Mouse (Mus musculus) MEL (cell line): Measurements from ENCODE around the gene Eva1b.

ENCODE experiments used
- CTCF ChIP-seq, 3 experiments: IDR thresholded peaks in 2 of 3; conservative IDR thresholded peaks in 1 of 3; 2 replicates each; pipeline ENCODE4 v1.5.1; 2011 to 2012; ENCODE audit warnings: low read length in 3 of 3, low read depth in 2 of 3, mild to moderate bottlenecking in 2 of 3, improper control_type of control experiment in 1 of 3, inconsistent platforms in 1 of 3, mixed read lengths in 1 of 3, moderate library complexity in 1 of 3; ENCODE audit not compliant: control insufficient read depth in 1 of 3, insufficient read depth in 1 of 3, poor library complexity in 1 of 3, severe bottlenecking in 1 of 3
- ELF1 ChIP-seq: IDR thresholded peaks from 2 replicates; pipeline ENCODE4 v1.6.1; 2014; ENCODE audit warnings: low read depth, mild to moderate bottlenecking, inconsistent platforms, low read length, improper control_type of control experiment, moderate library complexity
- HCFC1 ChIP-seq: IDR thresholded peaks from 2 replicates; pipeline ENCODE4 v1.6.1; 2012; ENCODE audit warnings: low read depth, mild to moderate bottlenecking, inconsistent platforms, low read length, improper control_type of control experiment, moderate library complexity
- POLR2A ChIP-seq, 2 experiments: IDR thresholded peaks; 2 replicates each; pipeline ENCODE4 v1.6.1; 2011 to 2012; ENCODE audit warnings: low read length in 2 of 2, mild to moderate bottlenecking in 2 of 2, control low read depth in 1 of 2, improper control_type of control experiment in 1 of 2, low read depth in 1 of 2, moderate library complexity in 1 of 2; ENCODE audit not compliant: control insufficient read depth in 1 of 2, insufficient read depth in 1 of 2, poor library complexity in 1 of 2
- USF1 ChIP-seq: IDR thresholded peaks from 2 replicates; pipeline ENCODE4 v1.6.1; 2014; ENCODE audit warnings: low read depth, mild to moderate bottlenecking, inconsistent platforms, low read length, improper control_type of control experiment, moderate library complexity

DNA sequence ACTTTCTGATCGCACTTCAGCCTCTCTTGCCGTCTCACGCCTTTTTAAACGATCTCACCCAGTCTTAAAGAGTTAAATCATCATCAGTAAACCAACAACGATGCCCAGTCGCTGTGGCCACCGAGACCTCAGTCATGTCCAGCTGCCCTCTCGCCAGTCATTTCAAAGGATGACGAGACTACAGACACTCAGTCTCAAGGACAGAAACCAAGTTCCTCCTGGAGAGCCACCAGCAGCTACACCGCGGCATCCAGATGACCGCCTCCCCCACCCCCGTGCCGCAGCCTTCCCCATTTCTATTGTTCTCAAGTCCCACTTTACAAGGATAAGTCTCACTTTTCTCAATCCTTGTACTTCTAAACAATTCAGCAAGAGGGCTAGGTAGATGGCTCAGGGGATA lies 5.3 kb downstream of the Eva1b start:
- TF ChIP-seq ELF1 (no peak), CTCF (IDR thresholded peaks at IDR 0.05 in 2 of 3, conservative IDR thresholded peaks at IDR 0.05 in 1 of 3; ENCODE audit: control insufficient read depth in 1 of 3, insufficient read depth in 1 of 3, low read depth in 2 of 3, low read length in 3 of 3, poor library complexity in 1 of 3, severe bottlenecking in 1 of 3) (no peak), POLR2A (IDR thresholded peaks at IDR 0.05; ENCODE audit: control insufficient read depth in 1 of 2, insufficient read depth in 1 of 2, low read depth in 1 of 2, low read length in 2 of 2, poor library complexity in 1 of 2) (no peak), HCFC1 (no peak), USF1 (no peak)
